Mouse (Mus musculus) layer of hippocampus, postnatal 10 days (tissue): ENCODE measurements around the gene Flot2. TPM values are rescaled to one million over a fixed set of nuclear protein-coding genes. Genes with fewer than 3 reads are reported as not detected.
A peak's percentile ranks its signal among the peaks of the same experiment; 100 is the strongest.
"Not testable (repeated sequence)": the region's sequence is repeated elsewhere in the genome, so short reads cannot be mapped to it uniquely, and the experiment has no call there.

Experiments
- DNase-seq, 2 experiments: peaks; one replicate each; pipeline ENCODE4 v3.0.0; 2021; ENCODE audit warnings: low spot score in 2 of 2
- long read RNA-seq: library from polyadenylated mRNA; stranded (forward); transcript quantifications from one replicate; pipeline ENCODE4 v2.0.0, GENCODE M21; 2023
- total RNA-seq, 2 experiments: library from RNA; stranded (reverse); gene quantifications; 2 replicates each; pipeline ENCODE4 v1.2.3; 2021

Gene Flot2
- 100 to 1,000 TPM; 143 to 145 TPM for total RNA-seq
- long read RNA-seq, transcript Flot2-202 (11 exons, 2,568 nt) = minor isoform, 34 of 267 reads
- long read RNA-seq, transcript Flot2-201 (11 exons, 2,621 nt) = major isoform, 141 of 267 reads
- long read RNA-seq, transcript Flot2-205 (12 exons, 2,712 nt) = minor isoform, 8 of 267 reads
- long read RNA-seq, partial matches to known transcripts = 33 of 267 reads
- long read RNA-seq, other reads (novel, unspliced or antisense) = 51 of 267 reads

GRCm38 (mm10) chr11:78037831-78038752 lies at the start of gene Flot2:
Gene Flot2, plus strand, starts transcription at chr11:78037931.
- peak; percentile 42 to 64 for DNase-seq

DNA sequence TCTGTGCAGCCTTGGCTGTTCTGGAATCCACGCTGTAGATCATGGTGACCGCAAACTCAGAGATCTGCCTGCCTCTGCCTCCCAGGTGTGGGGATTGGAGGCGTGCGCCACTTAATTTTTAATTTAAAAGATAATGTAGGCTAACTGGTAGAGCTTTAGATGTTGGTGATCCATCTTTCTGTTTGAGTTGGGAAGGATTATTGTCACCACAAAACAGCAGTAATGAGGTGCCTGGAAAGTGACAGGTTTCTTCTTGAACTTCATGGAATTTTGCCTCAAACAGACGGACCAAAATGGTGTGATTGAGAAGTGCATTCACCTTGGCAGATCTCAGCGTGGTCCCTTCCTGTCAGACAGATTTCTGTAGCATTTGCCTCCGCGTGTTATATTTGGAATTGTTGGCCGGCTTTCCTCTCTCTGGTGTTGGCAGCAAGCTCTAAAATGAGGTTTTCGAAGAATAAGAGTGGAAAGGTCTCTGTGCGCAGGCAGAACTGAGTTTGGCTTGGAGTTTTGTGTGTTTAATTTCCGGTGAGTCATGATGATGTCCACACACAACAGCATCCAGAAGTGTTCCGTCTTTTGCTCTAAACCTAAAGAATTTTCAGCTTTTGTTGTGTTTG lies 48.5 kb upstream of the Flot2 start:
- no peak for DNase-seq

- no peak for DNase-seq
Measured at GRCm38 (mm10) chr11:77995556-77995955, 42.2 kb upstream of the Flot2 start.

- no peak for DNase-seq
Measured at GRCm38 (mm10) chr11:78006446-78006845, 31.3 kb upstream of the Flot2 start.

- peak; percentile 79 to 86 for DNase-seq
Measured at GRCm38 (mm10) chr11:78019676-78020075, 18.1 kb upstream of the Flot2 start.

GRCm38 (mm10) chr11:78023607-78024006 lies 14.1 kb upstream of the Flot2 start:
- DNase-seq = peak; percentile 57 to 61

GRCm38 (mm10) chr11:78029240-78029639 lies 8.5 kb upstream of the Flot2 start:
- DNase-seq = no peak

DNA sequence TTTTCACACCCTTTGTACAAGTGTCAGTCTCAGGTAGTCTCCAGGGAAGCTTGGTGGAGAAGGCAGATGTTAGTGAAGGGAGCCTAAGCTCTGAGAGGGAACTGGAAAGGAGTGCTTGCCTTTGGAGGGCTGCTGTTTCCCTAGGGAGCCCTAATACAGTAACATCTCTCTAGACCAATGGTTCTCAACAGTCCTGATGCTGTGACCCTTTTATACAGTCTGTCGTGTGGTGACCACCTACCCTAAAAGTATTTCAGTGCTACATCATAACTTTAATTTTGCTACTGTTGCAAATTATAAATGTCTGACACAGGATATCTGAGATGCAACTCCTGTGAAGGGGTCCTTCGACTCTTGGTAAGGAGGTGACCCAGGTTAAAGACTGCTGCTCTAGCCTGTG lies 7.1 kb upstream of the Flot2 start:
- no peak for DNase-seq

GRCm38 (mm10) chr11:78031389-78031788 lies 6.3 kb upstream of the Flot2 start:
- DNase-seq = no peak

- DNase-seq = peak; percentile 92 to 94
Measured at GRCm38 (mm10) chr11:78031947-78032808, 5.6 kb upstream of the Flot2 start, which contains the start of gene Dhrs13. Gene Dhrs13, plus strand, starts transcription at chr11:78032280.

DNA sequence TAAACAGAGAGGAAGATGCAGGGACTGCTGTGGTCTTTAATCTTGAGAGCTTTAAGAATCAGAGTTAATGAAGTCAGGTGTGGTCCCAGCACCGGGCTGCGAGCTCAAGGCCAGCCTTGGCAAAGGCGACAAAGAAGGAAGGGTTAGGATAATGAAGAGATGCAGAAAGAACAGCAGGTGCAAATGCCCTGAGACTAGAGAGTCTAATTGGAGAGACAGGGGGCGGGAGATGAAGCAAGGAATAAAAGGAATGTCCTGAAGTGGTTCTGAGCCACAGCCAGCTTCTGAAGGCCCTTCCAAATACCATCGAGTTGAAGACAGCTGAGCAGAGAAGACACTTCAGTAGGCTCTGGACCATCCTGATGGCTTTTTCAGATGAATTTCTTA lies 4.9 kb upstream of the Flot2 start:
- no peak for DNase-seq

DNA sequence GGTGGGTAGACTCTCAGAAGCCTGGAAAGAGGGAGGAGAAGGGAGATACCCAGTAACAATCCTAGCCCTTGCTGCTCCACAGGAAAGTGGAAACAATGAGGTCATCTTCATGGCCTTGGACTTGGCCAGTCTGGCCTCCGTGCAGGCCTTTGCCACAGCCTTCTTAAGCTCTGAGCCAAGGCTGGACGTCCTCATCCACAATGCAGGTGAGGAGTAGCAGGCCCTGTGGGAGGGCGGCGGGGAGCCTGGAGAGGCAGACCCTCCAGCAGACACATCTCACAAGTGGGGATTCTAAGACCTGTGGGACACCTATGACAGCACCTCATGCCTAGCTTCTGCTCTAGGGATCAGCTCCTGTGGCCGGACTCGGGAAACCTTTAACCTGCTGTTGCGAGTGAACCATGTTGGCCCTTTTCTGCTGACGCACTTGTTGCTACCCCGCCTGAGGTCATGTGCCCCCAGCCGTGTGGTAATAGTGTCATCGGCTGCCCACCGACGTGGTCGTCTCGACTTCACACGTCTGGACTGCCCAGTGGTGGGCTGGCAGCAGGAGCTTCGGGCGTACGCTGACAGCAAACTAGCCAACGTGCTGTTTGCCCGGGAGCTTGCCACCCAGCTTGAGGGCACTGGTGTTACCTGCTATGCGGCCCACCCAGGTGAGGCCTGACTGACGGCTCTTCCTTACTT lies 3.7 kb upstream of the Flot2 start:
- DNase-seq = no peak

- no peak for DNase-seq
Measured at GRCm38 (mm10) chr11:78036791-78037190, 940 bp upstream of the Flot2 start.

GRCm38 (mm10) chr11:78040878-78041277 lies 3.1 kb downstream of the Flot2 start:
- DNase-seq = no peak

- not testable (repeated sequence) for DNase-seq
Measured at GRCm38 (mm10) chr11:78042290-78042870, 4.6 kb downstream of the Flot2 start.

DNA sequence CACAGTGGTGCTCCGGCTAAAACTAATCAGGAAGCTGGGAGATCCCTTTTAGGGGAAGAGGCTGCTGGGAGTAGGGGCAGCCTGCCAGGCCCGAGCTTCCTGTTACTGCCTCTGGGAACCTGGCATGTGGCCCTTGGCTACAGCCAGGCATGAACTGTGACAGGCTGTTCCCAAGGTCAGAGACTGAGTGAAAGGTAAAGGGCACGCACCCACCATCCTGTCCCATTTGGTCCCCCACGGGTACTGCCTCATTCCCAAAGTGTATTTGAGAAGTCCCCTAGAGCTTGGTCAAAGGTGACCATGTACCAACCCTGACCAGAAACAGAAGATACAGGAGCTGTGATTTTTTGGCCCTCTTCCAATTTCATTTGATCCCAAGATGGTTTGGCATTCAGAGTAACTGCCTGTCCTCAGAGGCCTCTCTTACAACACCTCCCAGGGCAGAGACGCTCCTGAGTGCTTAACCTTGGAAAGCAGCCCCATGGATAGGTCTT lies 7.1 kb downstream of the Flot2 start:
- peak; percentile 60 to 63 for DNase-seq

- not testable (repeated sequence) for DNase-seq
Measured at GRCm38 (mm10) chr11:78048637-78049036, 10.9 kb downstream of the Flot2 start.

GRCm38 (mm10) chr11:78053078-78053477 lies 15.3 kb downstream of the Flot2 start:
- DNase-seq = no peak

DNA sequence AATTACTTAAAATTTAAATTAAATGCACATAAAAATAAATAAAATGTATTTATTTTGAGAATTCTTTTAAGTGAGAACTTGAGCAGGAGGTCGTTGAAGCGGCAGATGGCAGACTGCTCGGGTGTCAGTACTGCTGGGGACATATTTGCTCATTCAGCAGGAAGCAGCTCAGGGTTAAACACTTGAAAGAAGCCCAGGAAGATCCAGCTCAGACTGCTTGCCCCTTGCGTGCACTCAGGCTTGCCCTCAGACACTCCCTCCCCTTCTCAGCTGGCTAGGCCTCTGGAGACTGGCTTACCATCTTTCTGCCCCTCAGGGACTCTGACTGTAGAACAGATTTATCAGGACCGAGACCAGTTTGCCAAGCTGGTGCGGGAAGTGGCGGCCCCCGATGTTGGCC lies 19.2 kb downstream of the Flot2 start:
- no peak for DNase-seq
